Mouse (Mus musculus) urinary bladder, postnatal 4 days (tissue): ENCODE measurements at regions not wholly inside any gene's neighbourhood (a gene's known extent, or its start where the extent isn't known, plus 50 kb on each side); places are given as distances from the start of the nearest gene placed in this dataset.

Experiments used
- DNase-seq, 2 experiments: peaks; one replicate each; pipeline ENCODE4 v3.0.0; 2021 to 2022; ENCODE audit warnings: low spot score in 2 of 2

DNA sequence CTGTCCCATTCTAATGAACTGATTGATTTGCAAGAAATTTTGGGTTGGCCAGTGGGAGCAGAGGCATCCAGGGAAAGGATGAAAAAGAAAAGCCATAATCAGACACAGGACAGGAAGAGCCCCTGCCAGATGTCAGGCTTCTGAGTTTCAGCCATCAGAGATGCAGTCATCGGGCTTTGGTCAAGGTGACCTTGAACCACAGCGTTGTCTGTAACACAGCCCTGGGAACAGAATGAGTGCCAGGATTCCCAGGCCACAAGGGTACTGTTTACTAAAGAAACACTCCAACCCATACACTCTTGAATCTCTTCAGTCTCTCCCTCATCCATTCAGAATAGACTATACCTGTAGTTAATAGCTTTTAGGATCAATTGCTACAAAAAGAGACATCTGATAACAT is 239.0 kb downstream of the Rplp1 start:
- DNase-seq: no peak

DNA sequence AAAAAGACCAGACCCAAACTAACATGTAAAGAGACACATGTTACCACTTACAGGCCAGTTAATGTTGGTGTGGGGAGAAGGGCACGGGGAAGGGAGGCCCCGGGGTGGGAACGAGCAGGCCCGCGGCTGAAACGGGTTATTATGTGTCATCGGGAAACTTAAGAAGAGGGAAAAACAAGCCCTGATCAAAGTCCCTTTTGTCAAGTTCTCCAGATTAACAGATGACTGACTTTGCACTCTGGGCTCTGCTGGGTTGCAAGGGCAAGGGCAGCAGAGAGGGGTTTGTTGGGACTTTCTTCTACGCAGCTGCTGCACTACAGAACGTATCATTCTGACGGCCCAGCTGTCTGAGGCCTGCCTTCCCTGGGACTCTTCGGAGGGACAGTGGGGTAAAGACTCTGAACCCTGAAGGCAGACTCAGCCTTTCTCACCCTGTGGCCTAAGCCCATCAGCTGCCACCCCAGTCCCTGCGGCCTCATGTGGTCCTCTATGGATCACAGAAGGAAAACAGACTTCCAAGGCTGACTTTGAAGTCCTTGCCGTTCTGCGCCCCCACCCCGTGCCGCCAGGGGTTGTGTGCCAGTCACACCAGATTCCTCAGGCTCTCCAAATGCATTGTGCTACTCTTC is 240.7 kb downstream of the Rplp1 start:
- no peak for DNase-seq

DNA sequence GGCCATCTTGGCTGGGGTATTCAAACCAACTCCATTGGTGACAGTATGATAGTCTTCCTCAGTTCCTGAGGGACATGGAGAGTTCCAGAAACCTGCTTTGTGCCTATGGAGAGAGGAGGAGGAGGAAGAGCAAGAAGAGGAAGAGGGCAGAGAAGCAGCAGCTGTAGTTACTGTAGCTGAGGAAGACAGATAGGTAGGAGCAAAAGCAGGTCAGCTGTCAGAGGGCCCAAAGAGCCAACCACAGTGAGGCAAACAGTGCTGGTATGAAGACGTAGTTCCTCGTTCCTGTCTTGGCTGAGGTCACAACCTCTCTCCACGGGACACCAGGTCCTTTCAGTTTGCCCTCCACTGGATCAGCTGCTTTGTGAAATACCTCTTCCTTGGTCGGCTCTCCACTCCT is 243.4 kb downstream of the Rplp1 start:
- no peak for DNase-seq

DNA sequence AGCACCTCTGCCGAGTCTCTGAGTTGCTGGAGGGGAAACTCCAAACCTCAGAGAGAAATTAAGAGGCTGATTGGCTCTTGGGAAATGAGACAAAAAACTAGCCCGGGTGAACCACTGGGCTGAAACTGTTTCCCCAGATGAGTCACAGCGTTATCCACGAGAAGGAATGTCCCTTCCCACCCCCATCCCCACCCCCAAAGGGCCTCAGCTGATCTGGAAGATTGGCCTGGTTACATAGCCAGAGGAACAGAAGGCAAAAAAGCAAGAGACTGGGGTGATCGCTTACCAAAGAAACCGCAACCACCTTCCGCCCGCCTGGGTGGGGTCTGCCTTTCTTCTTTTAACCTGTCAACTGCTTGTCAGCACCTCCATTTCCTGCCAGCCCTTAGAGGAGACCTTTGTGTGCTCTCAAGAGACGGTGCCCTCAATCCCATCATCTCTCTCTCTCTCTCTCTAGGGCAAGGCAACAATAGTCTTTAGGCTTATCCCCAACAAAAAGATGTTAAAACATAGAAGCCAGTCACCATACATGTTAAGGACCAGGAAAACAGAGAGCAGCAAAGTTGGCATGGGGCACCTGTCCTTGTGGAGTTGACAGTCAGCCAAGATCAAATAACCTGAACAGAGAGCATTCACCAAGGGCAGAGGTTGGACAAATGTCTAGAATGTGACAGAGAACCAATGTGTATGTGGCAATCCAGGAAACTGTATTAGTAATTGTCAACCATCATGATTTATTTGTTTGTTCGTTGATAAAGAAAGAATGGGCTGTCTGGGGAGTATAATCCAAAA is 244.4 kb downstream of the Rplp1 start:
- DNase-seq: no peak

DNA sequence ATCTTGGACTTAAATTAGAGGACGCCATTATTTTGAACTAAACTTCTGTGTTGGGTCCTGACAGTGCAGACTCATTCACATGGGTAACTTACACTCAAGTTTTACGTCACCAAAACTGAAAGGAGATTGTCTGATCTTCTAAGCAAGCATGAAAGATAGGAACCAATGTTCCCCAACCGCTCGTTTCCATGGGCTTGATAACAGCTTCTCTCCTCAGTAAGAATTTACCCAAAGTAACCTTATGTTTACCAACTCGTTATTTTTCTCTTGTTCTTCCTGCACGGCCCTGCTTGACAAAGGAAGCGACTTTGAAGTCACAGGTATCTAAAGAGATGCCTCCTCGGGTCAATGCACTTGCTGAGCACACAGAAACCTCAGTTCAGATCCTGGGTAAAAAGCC is 245.6 kb downstream of the Rplp1 start:
- no peak for DNase-seq

DNA sequence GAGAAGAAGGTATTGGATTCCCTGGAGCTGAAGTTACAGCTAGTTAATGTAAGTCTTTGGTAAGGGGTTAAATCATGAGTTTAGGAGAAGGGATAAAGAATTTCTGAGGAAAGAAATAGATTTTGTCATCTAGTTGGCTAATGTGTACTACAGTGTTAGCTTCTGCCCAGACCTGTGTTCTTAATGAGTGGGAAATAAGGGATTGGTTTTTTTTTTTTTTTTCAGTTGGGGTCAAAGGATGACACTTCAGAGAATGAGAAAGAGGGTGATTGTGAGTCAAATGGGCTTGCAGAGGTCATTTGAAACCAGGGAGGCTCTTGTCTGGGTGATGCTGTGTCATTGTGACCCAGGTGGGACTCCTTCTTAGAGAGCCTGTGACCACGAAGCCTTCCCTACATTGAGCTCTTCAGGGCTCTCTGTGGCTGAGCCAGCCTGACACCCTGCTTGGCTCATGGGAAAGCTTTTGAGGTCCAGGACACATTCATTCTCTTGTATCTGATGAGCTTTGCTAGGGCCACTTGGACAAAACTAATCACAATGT is 246.1 kb downstream of the Rplp1 start:
- no peak for DNase-seq

DNA sequence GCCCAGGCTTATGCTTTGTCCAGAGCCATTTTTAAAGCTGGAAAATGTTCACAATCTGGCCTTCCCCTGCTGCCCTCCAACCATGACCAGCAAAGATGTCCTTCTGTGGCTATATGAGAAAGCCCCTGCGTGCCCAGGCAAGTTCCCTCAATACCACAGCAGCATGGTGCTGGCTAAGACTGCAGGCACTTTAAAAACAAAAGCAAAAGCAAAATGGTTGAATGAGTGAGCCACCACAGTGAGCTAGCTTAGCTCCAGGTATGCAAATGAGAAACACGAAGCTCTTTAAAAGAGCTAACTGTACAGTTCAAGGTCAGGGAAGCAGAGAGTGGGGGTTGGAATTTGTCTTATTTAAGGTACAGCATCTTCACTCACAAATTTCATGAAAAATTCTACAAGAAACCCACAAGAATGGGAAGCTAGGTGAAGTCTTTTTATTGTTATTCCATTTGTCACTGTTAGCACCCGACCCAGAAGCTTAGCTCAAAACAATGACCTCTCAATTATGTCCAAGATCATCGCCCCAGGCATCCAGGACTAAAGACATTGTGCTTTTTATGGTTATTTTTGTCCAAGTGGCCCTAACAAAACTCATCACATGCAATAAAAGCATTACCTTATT is 246.8 kb downstream of the Rplp1 start:
- DNase-seq: no peak

DNA sequence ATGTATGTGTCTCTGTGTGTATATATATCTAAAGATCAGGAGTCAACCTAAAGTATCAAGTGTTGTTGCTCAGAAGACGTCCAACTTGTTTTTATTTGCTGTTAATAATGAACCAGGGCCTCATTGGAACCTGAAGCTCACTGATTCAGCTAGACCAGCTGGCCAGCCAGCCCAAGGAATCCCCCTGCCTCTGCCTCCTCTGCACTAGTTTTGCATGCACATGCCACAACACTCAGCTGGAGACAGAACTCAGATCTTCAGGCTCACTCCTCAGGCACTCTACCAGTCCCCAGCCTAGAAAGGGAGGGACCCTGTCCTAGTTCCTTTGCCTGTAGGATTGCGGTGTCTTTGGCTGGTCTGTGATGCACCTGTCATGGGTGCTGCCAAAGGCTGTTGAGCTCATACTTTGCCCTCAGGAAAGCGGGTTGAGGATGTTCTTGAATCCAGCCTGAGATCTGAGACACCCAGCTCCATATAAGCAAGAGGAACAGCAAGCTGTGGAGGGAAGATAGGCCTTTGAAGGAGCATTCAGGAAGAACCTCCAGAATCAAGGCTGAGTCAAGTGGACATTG is 247.5 kb downstream of the Rplp1 start:
- DNase-seq: no peak

DNA sequence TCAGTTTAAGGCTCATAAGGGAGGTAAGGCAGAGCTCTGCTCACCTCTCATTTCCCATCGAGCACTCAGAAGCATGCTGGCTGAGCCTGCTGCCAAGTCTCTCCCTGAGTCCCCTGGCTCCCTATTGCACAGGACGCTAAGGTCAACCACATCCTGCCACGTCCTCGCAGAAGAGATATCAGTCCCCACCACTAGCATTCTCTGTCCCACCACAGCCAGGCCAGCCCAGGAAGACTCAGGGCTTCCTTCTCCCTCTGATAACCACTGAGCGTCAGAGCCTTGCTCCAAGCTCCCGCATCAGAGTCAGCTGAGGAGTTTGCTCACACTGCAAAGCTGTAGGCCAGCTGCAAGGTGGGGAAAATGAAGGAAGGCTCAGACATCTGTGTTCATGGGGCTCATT is 248.2 kb downstream of the Rplp1 start:
- DNase-seq: no peak

DNA sequence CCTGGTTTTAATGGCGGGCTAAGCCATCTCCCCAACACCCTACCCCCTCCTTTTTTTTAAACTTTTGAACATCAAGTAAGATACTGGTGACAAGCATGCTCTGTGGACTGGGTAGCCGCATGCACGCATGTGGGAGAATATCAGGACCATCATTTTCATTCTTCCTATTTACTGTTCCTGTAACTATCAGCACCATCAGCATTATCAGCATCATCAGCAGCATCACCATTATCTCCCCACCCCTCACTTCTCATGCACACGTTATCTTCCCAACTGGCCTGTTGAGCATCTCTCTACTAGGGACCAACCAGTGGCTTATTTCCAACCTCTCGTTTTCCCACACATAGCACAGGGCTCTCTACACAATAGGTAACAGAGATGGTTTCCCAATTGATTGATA is 249.1 kb downstream of the Rplp1 start:
- DNase-seq: no peak

DNA sequence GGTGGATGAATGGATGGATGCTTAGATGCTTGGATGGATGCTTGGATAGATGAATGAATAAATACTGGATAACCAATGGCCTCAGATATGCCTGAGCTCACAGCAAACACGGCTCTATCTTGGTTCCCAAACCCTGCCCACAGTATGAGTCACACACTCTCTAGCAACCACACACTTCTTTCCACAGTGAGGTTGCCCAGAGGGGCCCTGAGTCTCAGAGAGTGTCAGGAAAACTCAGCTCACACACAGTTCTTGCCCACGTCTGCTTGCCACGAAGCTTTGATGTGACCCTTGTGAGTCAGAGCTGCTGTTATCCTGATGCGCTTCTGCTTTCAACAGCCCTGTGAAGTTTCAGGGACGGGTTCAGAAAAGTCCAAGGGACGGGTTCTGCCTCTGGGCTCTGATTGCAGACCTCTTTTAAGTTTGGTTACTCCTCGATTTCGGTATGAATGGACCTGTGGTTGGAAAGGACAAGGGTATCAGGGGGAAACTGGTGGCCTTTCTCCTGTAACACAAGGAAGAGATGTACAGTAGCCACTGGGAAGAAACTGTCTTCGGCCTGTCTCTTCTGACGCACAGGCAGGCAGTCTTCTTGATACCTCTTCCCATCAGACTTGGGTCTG is 250.2 kb downstream of the Rplp1 start:
- no peak for DNase-seq

DNA sequence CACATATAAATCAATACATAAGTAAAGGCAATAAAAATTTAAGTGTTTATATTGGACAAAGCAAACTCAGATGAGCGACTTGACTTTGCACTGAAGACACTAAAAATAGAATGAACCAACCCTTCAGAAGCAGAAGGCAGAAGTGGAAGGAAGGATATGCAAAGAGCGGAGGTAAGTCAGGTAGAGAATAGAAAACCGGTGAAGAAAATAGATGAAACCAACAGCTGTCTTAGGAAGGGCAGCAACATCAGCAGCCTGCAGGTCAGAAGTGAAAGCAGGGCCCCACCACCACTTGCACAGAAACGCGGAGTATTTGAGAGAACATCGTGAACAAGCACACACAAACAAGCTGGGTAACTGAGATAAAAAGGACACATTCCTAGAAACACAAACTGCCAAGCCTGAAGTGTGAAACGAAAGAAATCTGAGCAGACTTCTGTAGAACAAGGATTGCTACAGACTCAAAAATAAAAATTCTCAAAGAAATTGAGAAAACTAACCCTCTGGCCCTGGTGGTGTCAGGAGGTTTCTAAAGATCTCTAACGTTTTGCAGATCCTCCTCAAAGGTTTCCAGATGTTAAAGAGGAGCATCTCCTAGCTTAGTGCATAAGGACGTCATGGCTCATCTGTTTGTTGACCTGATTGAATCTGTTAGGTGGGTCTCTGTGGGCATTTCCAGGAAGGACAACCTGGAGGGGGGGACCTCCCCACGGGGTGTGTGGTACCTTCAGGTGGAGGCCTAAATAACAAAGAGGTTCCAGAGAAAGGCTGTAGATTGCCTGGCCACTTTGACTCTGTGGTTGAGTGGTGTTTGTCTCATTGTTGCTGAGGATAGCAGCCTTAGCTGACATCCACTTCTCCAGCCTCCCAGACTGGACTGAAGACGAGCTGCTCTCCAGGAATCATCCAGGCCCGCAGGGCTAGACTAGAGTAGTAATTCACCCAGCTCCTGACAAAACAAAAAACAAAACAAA is 252.0 kb downstream of the Rplp1 start:
- no peak for DNase-seq

DNA sequence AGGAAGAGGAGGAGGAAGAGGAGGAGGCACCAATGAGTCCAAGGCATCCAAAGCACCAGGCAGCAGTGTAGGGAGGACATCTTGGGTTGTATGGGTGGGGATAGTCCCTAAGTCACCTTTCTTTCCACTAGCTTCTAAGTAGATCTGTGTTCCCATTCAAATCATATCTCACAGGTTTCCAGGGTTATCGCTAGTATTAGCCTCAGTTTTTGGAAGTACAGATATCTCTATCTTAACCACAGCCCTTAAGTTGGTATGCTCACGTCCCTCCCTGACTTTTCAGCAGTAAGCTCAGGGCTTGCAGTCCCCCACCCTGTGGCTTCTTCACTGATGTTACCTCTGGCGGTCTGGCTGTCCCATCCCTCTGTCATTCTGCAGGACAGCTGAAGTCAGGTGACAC is 254.2 kb downstream of the Rplp1 start:
- no peak for DNase-seq

DNA sequence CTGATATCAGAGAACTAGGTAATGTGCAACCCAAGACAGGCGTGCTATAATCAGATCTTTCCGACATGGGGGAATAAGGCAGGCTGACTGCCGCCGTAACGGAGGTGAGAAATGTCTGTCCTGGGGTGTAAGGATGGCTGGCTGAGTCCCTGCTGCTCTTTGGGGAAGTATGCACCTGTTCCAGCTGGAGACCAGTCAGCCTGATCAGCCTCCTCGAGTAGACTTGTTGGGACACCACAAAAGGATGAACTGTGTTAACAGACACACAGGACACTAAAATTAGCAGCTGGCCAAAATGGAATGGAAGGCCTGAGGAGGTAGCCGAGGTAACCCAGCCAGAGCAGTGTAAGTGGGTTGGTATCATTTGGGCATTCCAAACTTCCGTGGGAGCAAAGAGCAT is 256.3 kb downstream of the Rplp1 start:
- no peak for DNase-seq

DNA sequence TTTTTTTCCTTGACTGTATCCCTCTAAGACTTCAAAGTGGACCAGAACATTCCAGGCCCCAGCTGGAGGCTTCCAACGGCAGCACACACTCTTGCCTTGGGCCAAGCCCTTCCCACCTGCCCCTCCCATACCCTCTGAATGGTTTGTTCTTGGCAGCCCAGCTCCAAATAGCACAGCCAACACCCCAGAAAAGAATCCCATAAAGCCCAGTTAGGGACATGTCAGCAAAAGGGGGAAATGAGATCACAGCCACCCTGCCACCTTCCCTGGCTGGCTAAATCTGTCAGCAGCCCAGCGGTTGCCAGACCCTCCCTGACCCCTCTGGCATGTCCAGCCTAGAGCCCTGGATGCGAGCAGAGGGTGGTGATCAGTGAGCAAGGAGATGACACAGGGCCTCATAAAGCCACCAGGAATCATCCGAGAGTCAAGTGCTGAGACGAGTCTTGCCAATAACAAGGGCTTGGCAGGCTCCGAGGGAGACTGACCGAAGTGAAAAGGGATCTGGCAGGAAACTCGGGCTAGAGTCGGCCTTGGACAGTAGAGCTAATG is 258.8 kb downstream of the Rplp1 start:
- peak; percentile 59 to 63 for DNase-seq

DNA sequence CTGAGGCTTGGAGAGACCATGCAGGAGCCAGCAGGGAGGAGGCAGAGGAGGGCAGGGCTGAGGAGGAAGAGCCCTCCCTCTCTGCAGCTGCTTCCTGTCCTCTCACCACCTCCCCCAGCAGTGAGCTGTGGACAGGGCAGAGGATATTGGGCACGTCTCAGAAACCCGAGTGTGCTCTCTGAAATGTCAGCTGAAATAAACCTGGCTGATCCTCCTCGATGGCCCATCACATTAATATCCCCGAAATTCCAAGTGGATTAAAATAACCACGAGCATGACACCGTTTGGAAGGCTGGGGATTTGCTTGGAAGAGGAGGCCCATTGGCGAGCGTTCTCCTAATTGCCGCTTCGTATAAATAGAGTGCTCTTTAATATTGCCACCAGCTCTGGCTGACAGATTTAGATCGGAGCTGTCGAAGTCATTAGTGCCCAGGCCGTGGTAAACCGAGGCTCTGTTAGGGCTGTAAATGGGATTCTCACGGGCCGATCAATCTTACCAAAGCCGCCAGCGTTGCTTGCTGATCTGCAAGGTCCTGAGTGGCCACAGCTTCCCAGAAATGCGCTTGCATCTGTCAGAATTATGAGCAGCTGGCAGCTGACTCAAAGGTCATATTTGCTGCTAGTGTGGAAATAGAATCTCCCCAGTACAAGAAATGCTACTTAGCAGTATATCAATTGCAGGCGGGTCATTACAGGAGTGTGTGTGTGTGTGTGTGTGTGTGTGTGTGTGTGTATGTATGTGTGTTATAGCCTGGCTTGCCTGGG is 268.5 kb downstream of the Rplp1 start:
- no peak for DNase-seq

DNA sequence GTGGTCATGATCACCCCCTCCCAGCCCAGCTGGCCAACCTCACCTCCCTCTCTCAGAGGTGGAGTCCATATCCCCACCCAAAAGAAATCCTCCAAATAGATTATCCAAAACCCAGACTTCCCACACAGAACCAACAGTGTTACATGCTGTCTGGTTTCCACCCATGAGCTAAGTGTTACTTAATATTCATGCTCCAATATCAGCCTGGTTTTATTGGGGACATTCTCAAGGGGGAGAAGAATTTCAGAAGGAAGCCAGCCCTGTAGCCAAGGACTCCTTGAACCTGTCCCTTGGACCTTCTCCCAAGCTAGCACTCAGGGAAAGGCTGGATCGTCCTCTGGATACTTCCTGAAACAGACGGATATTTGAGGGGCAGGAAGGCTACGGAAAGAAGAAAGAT is 268.6 kb downstream of the Tle3 start:
- DNase-seq: no peak

DNA sequence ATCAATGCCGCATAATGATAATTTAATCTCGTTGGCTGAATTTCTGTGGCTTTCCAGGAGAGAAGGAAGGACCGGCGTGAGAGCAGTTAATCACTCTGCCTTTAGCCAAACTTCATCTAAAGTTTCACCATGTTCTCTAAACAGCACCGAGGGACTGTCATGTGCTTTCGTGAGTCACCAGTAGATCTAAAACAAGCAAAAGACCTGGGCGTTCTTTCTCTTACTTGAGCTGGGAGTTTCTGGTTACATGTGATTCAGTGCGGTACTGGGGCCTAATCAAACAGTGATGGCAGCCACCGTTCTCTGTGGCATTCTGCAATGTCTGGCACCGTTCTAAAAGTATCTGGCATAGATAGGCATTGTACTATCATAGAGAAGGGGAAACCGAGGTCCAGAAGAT is 266.7 kb downstream of the Tle3 start:
- no peak for DNase-seq

DNA sequence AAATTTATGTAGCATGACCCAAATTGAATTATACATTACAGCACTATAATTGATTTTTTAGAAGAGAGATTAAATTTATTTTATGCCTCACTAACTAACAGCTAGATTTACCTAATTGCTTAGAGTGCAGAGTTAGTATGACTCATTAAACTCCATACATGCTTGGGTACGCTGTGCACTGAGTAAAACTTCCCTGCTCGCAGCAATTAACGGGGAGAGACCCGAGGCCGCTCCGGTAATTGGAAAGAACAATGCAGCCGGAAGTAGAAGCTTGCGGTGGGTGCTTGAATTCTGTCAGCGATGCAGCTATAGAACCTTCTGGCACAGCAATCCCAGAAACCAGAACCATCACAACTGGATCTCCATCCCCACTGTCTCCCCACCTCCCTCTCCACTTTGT is 261.8 kb downstream of the Tle3 start:
- no peak for DNase-seq

DNA sequence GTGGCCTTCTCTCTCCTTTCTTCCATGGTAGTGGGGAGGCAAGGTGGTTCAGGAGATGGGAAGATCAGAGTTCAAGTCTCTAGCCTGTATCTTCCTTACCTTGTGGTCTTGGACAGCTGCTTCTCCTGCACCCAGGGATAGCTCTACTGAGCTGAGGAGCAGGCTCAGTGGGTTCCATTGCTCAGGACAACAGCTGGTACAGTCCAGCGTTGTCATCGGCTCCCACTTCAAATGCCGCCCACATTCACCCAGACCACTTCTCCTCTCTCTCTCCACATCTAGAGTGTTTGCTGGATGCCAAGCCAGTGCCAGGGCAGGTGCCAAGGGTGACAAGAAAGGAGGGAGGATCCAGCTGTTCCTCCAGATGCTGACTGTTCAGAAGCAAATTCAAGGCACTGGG is 260.4 kb downstream of the Tle3 start:
- DNase-seq: no peak
